Mouse (Mus musculus) layer of hippocampus, adult 8-10 months (tissue): ENCODE measurements around the gene Pdyn. TPM values are rescaled to one million over a fixed set of nuclear protein-coding genes. Genes with fewer than 3 reads are reported as not detected.

Source experiments
- DNase-seq, 2 experiments: peaks; one replicate each; pipeline ENCODE4 v3.0.0; 2022; ENCODE audit warnings: low spot score in 2 of 2
- total RNA-seq, 4 experiments: library from RNA; stranded (reverse); gene quantifications; 2 replicates each; pipeline ENCODE4 v1.2.4; 2022

The Pdyn gene
- 10 to 100 TPM; 10.4 to 11.6 (median 10.6) TPM for total RNA-seq

DNA sequence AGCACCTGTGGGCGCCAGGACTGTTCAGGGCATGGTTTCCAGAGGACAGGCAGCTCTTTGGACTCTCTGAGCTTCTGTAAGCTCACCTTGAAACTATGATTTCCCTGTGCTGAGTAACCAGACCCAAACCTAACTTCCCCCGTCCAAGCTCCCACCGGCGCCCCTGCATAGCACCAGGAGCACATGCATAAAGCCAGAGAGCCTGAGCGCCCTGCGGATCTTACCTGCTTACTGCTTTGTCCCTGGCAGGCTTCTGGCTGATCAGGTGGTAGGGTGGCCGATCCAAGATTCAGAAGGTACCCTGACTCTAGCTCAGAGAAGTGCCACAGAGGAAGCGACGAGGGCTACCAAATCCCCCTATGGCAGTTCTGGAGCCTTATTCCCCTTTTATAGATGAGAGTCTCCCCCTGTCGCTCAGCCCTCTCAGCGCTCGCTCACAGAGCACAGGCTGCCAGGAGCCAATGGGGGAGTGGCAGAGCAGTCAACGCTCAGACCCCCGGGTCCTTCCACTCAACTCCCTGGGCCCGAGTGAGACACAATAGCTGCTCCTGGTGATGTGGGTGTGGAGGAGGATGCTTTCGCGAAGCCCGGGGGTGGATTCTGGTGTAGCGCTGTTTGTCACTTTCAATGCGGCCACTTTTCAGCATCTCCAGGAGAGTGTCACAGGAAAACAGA is at the start of gene Pdyn:
TSS of gene Pdyn (minus strand) at position 361 of the 675 bp plus-strand sequence.
- DNase-seq: no peak

- DNase-seq: no peak
These were observed 42.4 kb upstream of the Pdyn start for GRCm38 (mm10) chr2:129742016-129742415.

- peak; percentile 31 to 33 for DNase-seq
These were observed 40.9 kb upstream of the Pdyn start for GRCm38 (mm10) chr2:129740515-129740914.

- no peak for DNase-seq
These were observed 34.4 kb upstream of the Pdyn start for GRCm38 (mm10) chr2:129734031-129734430.

- DNase-seq: no peak
These were observed 30.0 kb upstream of the Pdyn start for GRCm38 (mm10) chr2:129729681-129730080.

DNA sequence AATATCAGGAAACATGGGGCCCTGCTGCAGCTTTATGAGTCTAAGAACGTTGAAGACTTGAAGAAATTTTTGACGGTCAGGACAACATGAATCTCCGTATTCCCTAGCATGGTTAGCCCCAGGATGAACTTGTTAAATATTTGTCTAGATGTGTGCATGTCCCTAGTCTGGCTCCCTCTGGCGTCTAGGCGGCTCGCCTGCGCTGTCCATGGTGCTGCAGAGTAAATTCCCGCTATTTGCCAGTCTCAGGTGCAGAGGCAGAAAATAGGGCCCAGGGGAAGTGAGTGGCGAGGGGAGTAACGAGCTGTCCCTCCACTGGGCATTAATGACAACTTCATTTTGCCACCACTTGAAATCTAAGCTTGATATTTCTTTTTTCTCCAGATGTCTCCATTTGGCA is 16.0 kb upstream of the Pdyn start:
- peak in 1 of 2 experiments; percentile 23 for DNase-seq

DNA sequence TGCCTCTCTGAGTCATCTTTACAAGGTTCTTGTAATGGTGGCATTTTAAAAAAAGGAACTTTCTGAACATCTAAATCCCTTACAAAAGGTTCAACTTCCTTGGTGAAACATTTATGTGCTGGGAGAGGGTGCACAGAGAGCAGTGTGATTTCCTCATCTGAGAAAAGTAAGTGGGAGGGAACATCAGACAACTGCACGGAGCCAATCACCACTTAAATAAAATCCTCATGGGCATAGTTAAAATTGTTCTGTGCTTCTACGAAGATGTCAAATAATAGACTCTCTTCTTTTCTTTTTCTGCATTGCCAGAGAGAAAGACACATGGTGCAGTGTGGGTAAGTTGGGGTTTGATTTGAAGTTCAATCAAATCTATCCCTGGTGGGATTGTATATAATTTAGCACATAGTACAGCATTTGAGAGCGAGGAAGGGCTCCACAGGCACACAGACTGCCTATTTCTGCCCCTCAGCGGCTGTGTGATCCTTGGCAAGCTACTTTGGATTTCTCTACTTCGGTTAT is 13.4 kb upstream of the Pdyn start:
- DNase-seq: no peak

GRCm38 (mm10) chr2:129696059-129696458 is 3.6 kb downstream of the Pdyn start:
- no peak for DNase-seq

- no peak for DNase-seq
These were observed 5.3 kb downstream of the Pdyn start for GRCm38 (mm10) chr2:129694303-129694702.

- DNase-seq: no peak
These were observed 7.0 kb downstream of the Pdyn start for GRCm38 (mm10) chr2:129692694-129693093.

DNA sequence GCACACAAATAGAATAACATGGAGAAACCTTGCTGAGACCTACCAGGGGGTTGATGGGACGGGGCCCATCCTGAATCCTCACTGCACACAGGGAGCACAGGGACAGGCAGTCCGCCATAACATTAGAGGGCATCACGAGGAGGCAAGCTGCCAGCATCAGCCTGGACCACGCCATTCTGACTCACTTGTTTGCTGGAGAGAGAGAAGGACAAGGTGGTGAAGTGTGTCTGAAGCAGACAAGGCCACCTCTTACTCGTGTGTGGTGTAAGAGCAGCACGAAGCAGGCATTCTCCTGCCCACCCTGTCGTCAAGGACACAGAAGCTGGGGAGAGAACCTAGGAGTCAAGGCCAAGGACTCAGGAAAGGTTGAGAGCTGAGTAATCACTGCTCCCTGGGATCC is 9.9 kb downstream of the Pdyn start:
- DNase-seq: no peak

GRCm38 (mm10) chr2:129688036-129688625 is 11.5 kb downstream of the Pdyn start:
- DNase-seq: no peak

GRCm38 (mm10) chr2:129686908-129687307 is 12.7 kb downstream of the Pdyn start:
- DNase-seq: peak; percentile 42 to 52

DNA sequence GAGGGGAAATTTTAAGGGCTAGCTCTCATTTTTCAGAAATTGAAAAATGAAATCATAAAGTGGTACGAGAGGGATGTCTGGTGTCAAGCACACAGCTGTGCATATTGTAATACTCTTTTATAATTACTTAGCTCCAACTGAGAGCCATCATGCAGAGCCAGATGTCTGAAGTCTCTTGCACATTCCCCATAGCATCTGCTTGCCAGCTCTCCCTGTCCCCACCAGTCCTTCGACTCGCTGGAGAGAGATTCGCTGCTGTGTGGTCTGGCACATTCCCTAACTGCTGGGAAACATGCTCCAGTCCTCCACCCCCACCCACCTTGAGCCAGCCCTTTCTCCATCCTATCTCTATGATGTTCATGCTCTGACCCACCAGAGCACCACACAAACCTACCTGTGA is 15.6 kb downstream of the Pdyn start:
- no peak for DNase-seq

DNA sequence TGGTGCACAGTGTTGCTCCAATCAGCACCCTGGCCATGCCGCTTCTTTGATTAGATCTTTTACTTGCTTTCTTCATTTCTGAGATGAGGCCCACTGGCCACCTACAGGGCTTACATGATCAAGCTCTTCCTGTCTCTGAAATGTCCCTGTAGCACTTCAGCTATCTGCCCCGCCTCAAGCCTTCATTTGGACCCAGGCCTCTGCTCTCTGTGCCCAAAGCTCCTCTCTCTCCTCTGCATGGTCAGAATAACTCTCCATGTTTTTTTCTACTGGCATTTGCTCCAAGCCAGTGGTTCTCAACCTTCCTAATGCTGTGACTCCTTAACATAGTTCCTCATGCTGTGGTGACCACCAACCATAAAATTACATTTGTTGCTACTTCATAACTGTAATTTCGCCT is 19.4 kb downstream of the Pdyn start:
- no peak for DNase-seq

GRCm38 (mm10) chr2:129679066-129679465 is 20.6 kb downstream of the Pdyn start:
- no peak for DNase-seq

GRCm38 (mm10) chr2:129677664-129678063 is 22.0 kb downstream of the Pdyn start:
- no peak for DNase-seq

GRCm38 (mm10) chr2:129674935-129675634 is 24.6 kb downstream of the Pdyn start:
- DNase-seq: peak; percentile 40 to 82

DNA sequence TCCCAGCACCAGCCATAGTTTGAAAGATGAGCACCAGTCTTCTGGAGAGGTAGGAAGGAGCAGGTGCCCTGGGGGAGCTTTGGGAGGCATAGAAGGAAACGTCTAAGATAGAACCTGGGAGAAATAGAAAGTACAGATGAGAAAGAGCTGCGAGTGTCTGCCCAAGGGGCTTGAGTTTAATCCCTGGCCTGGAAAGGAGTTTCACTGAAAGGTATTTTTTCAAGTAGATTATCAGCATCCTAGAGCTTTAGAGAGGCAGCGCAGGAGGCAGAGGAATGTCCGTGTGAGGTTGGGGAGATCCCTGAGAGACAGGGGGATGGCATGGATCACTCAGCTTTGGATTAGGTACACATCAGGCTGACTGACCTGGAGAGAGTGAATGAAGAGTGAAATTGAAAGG is 27.7 kb downstream of the Pdyn start:
- DNase-seq: no peak

DNA sequence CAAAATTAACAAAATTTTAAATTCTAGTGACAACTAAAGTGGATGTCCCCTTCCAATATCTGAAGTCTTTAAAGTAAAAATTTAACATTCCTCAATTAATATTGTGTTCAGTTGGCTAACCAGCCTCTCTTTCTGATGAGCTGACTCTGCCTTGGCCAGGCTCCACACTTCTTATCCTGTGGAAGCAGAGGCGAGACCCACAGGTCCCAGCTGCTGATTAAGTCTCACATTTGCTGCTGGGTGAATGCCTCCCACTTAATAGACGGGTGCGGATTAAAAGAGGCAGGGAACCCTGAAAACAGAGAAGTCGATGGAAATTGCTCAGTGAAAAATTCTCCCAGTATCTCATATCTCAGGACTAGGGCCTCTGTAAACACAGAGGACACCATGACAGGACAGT is 37.2 kb downstream of the Pdyn start:
- no peak for DNase-seq

DNA sequence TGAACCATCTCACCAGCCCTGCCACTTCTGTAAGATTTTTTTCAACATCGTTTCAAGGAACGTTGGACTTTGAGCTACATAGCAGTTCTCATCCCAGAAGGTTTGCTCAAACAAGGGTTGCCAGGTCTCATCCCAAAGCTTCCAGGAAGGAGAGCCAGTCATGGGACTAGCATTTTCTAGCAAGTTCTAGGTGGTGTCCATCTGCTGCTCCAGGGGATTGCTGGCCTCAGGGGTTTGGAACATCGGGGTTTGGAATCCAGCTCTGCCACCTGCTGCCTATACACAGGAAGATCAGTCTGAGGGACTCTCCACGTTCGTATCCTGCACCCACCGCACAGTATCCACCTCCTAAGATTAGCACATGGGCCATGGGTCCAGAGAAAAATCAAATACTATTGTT is 39.6 kb downstream of the Pdyn start:
- no peak for DNase-seq

- no peak for DNase-seq
These were observed 40.8 kb downstream of the Pdyn start for GRCm38 (mm10) chr2:129658796-129659195.
